Mouse (Mus musculus): Measurements from ENCODE around the gene Spesp1.

DNA sequence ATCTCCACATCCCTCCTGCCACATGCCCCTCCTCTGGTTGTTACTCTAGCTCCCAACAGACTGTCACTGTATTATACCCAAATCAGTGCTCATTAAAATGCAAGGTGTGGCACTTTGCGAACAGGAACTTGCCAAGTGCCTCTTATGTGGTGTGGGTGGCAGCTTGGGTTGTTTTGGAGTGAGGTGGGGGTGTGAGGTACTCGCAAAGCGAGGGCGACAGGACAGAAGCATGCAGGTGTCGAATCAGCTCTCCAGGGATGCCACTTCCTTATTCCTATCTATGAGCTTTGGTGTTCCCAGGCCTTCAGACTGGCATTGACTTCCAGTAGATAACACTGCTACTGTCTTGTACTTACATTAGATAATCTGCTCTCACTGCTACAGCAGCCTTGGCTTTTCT lies 21.0 kb downstream of the Spesp1 start:
- TF ChIP-seq POLR2A (IDR thresholded peaks at IDR 0.05; ENCODE audit: low read depth, low read length) (no peak), CTCF (conservative IDR thresholded peaks at IDR 0.05; ENCODE audit: insufficient read depth, insufficient read length, low read depth, low read length) (no peak)
